Mouse (Mus musculus): Measurements from ENCODE around the gene Gal3st2b. TPM values are rescaled to one million over a fixed set of nuclear protein-coding genes. Genes with fewer than 3 reads are reported as not detected.
"Not testable (repeated sequence)": the region's sequence is repeated elsewhere in the genome, so short reads cannot be mapped to it uniquely, and the experiment has no call there.

Gal3st2b gene
- polyA plus RNA-seq, 1 experiment, result 0.75 TPM

DNA sequence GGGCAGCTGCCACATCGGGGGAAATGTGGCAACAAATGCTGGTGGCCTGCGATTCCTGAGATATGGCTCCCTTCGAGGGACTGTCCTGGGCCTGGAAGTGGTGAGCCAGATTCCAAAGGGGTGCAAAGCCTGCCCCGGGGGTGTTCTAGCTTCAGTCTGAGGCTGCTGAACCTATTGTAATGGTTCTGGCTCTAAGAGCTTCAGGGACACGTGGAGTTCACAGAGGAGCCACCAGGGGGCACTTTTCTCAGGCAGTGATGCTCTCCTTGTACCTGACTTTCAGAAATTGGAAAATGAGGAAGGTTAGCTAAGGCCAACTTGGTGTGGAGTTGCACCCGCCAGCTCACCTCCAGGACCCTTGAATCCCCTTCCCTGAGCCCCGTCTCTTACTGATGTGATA is 60.2 kb downstream of the Gal3st2b start:
- not testable (repeated sequence) for H3K36me3 ChIP-seq (ENCODE audit: control insufficient read depth, insufficient read depth, low read length); DNase-seq; H3K27me3 ChIP-seq (replicated peaks; ENCODE audit: control insufficient read depth, insufficient read depth, low read length); H3K4me1 ChIP-seq (ENCODE audit: control insufficient read depth, insufficient read depth, low read length); H3K27ac ChIP-seq (ENCODE audit: insufficient read depth, low read depth, low read length); H3K4me3 ChIP-seq (ENCODE audit: insufficient read depth, low read depth, low read length)
- WGBS, result no CpG with 5 or more reads among the region's 7 CpGs

GRCm38 (mm10) chr1:93980932-93981331 is 62.8 kb downstream of the Gal3st2b start:
- not testable (repeated sequence) for DNase-seq; H3K4me1 ChIP-seq (ENCODE audit: control insufficient read depth, insufficient read depth, low read length); H3K36me3 ChIP-seq (ENCODE audit: control insufficient read depth, insufficient read depth, low read length); H3K27me3 ChIP-seq (replicated peaks; ENCODE audit: control insufficient read depth, insufficient read depth, low read length); H3K27ac ChIP-seq (ENCODE audit: insufficient read depth, low read depth, low read length); H3K4me3 ChIP-seq (ENCODE audit: insufficient read depth, low read depth, low read length)
- no CpG with 5 or more reads among the region's 2 CpGs for WGBS

- WGBS, result 91% methylated on average over 3 of the region's 3 CpGs
These were observed 68.1 kb downstream of the Gal3st2b start for GRCm38 (mm10) chr1:93986167-93986566.

DNA sequence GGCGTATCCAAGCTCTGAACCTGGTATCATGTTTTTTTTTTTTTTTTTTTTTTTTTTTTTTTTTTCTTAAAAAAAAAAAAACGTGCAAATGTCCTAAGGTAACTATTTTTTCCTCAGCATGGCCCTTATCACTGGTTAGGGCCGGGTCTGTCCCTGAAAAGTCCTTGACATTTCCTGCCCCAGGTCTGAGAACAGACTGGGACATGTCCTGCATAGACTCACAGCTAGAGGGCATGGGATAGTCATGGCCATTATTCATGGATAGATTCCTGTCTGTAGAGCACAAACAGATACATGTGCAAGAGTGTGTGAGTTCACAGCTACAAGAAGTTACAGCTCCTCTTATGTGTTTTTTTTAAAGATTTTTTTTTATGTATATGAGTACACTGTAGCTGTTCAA is 70.7 kb downstream of the Gal3st2b start:
- Histone ChIP-seq H3K27me3 (replicated peaks; ENCODE audit: control insufficient read depth, insufficient read depth, low read length) (no peaks in the 10 kb centered on the region), H3K36me3 (ENCODE audit: control insufficient read depth, insufficient read depth, low read length) (no peaks in the 10 kb centered on the region), H3K27ac (ENCODE audit: insufficient read depth, low read depth, low read length) (no peak overlapping the region), H3K4me3 (ENCODE audit: insufficient read depth, low read depth, low read length) (no peak overlapping the region), H3K4me1 (ENCODE audit: control insufficient read depth, insufficient read depth, low read length) (no peaks in the 10 kb centered on the region)
- TF ChIP-seq POLR2A (IDR thresholded peaks at IDR 0.05; ENCODE audit: low read depth, low read length), result no peak
- no peak for TF ChIP-seq CTCF (conservative IDR thresholded peaks at IDR 0.05; ENCODE audit: insufficient read depth, insufficient read length, low read depth, low read length)
- 61% methylated on average over 3 of the region's 3 CpGs for WGBS
- DNase-seq, result no peak

More at GRCm38 (mm10) chr1:93986167-93986566, 68.1 kb downstream of the Gal3st2b start:
- Histone ChIP-seq H3K4me1 (ENCODE audit: control insufficient read depth, insufficient read depth, low read length) (no peaks in the 10 kb centered on the region), H3K27ac (ENCODE audit: insufficient read depth, low read depth, low read length) (no peak overlapping the region), H3K4me3 (ENCODE audit: insufficient read depth, low read depth, low read length) (no peak overlapping the region), H3K36me3 (ENCODE audit: control insufficient read depth, insufficient read depth, low read length) (no peaks in the 10 kb centered on the region), H3K27me3 (replicated peaks; ENCODE audit: control insufficient read depth, insufficient read depth, low read length) (no peaks in the 10 kb centered on the region)
- TF ChIP-seq CTCF (conservative IDR thresholded peaks at IDR 0.05; ENCODE audit: insufficient read depth, insufficient read length, low read depth, low read length), result no peak
- no peak for TF ChIP-seq POLR2A (IDR thresholded peaks at IDR 0.05; ENCODE audit: low read depth, low read length)
- DNase-seq, result no peak

DNA sequence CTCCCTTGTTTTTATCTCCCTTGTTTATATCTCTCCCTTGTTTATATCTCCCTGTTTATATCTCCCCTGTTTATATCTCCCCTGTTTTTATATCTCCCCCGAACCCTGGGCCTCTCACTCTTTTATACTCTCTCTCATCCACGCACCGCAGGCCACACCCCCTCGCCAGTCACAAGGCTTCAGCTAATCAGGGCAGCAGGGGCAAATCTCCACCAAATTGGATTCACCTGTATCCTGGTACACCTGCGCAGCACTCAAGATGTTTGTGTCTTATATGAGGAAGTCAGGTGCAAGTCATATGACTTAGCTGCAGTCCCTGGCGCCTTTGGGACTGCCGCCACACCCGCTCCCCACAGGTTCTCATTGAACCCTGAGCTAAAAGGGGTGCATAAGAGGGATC is 72.1 kb downstream of the Gal3st2b start, which contains the start of gene Gal3st2c:
Gene Gal3st2c (plus strand): TSS at position 301 of the 400 bp plus-strand sequence.
- H3K4me1 ChIP-seq (ENCODE audit: control insufficient read depth, insufficient read depth, low read length); H3K27ac ChIP-seq (ENCODE audit: insufficient read depth, low read depth, low read length); H3K36me3 ChIP-seq (ENCODE audit: control insufficient read depth, insufficient read depth, low read length); H3K4me3 ChIP-seq (ENCODE audit: insufficient read depth, low read depth, low read length); H3K27me3 ChIP-seq (replicated peaks; ENCODE audit: control insufficient read depth, insufficient read depth, low read length); DNase-seq: not testable (repeated sequence)
- 90% methylated on average over 7 of the region's 8 CpGs for WGBS

GRCm38 (mm10) chr1:93991068-93991467 is 73.0 kb downstream of the Gal3st2b start:
- not testable (repeated sequence) for H3K4me1 ChIP-seq (ENCODE audit: control insufficient read depth, insufficient read depth, low read length); DNase-seq; H3K27me3 ChIP-seq (replicated peaks; ENCODE audit: control insufficient read depth, insufficient read depth, low read length); H3K27ac ChIP-seq (ENCODE audit: insufficient read depth, low read depth, low read length); H3K36me3 ChIP-seq (ENCODE audit: control insufficient read depth, insufficient read depth, low read length); H3K4me3 ChIP-seq (ENCODE audit: insufficient read depth, low read depth, low read length)
- WGBS, result 74% methylated on average over 2 of the region's 2 CpGs

- H3K36me3 ChIP-seq (ENCODE audit: control insufficient read depth, insufficient read depth, low read length); H3K27ac ChIP-seq (ENCODE audit: insufficient read depth, low read depth, low read length); H3K4me3 ChIP-seq (ENCODE audit: insufficient read depth, low read depth, low read length); H3K4me1 ChIP-seq (ENCODE audit: control insufficient read depth, insufficient read depth, low read length); DNase-seq; H3K27me3 ChIP-seq (replicated peaks; ENCODE audit: control insufficient read depth, insufficient read depth, low read length): not testable (repeated sequence)
- 86% methylated on average over 3 of the region's 3 CpGs for WGBS
These were observed 73.4 kb downstream of the Gal3st2b start for GRCm38 (mm10) chr1:93991491-93991890.

Other genes with a start within 250 kb of the Gal3st2b start
- gene Bok, start 232.7 kb upstream of the Gal3st2b start, polyA plus RNA-seq (2012; rRNA removed), result 55.9 and 62.3 TPM in 2 replicates
- 43.7 and 46.3 TPM in 2 replicates for gene Atg4b, start 166.8 kb upstream of the Gal3st2b start, polyA plus RNA-seq (2012; rRNA removed)
- gene Thap4, start 163.4 kb upstream of the Gal3st2b start, polyA plus RNA-seq (2012; rRNA removed), result 181 and 226 TPM in 2 replicates
- gene Dtymk, start 116.4 kb upstream of the Gal3st2b start, polyA plus RNA-seq (2012; rRNA removed), result 34.7 and 36.7 TPM in 2 replicates
- gene Ing5, start 114.3 kb upstream of the Gal3st2b start, polyA plus RNA-seq (2012; rRNA removed), result 6.0 and 6.4 TPM in 2 replicates
- 39.4 and 44.1 TPM in 2 replicates for gene D2hgdh, start 93.4 kb upstream of the Gal3st2b start, polyA plus RNA-seq (2012; rRNA removed)
- 0.08 and 0.19 TPM in 2 replicates for gene Gal3st2, start 57.0 kb upstream of the Gal3st2b start, polyA plus RNA-seq (2012; rRNA removed)
- not detected in 2 replicates for gene Gal3st2c, start 72.2 kb downstream of the Gal3st2b start, polyA plus RNA-seq (2012; rRNA removed)
- gene Neu4, start 102.1 kb downstream of the Gal3st2b start, polyA plus RNA-seq (2012; rRNA removed), result not detected in 2 replicates
- gene Pdcd1, start 134.2 kb downstream of the Gal3st2b start, polyA plus RNA-seq (2012; rRNA removed), result 0.08 and 0.45 TPM in 2 replicates